Mouse (Mus musculus) limb, embryonic 14.5 days (tissue): ENCODE measurements around the gene Rabepk. TPM values are rescaled to one million over a fixed set of nuclear protein-coding genes. Genes with fewer than 3 reads are reported as not detected.
"Not testable (repeated sequence)": the region's sequence is repeated elsewhere in the genome, so short reads cannot be mapped to it uniquely, and the experiment has no call there.

Experiments used
- ATAC-seq: fragments of 200-750 bp; cut with Nextera tagmentation; 2 replicates; pipeline ENCODE4 v1.8.0; 2017; ENCODE audit warnings: low read depth, moderate number of reproducible peaks, moderate TSS enrichment; ENCODE audit not compliant: low FRiP score
- DNase-seq: peaks from one replicate; pipeline ENCODE4 v3.0.0-alpha.2; 2015; ENCODE audit warnings: low spot score
- H3K27ac ChIP-seq: fragments of 300-500 bp; sonication (generic); replicated peaks from 2 replicates; pipeline ENCODE4 v1.5.1; 2014; ENCODE audit warnings: low read depth, mild to moderate bottlenecking, low read length, moderate library complexity, mixed read lengths
- H3K27me3 ChIP-seq: fragments of 300-500 bp; sonication (generic); 2 replicates; pipeline ENCODE4 v1.6.1; 2014; ENCODE audit warnings: low read length, mixed read lengths; ENCODE audit not compliant: control insufficient read depth, insufficient read depth
- H3K36me3 ChIP-seq: fragments of 300-500 bp; sonication (generic); 2 replicates; pipeline ENCODE4 v1.6.1; 2014; ENCODE audit warnings: mild to moderate bottlenecking, low read length, moderate library complexity, mixed read lengths; ENCODE audit not compliant: control insufficient read depth, insufficient read depth
- H3K4me1 ChIP-seq: fragments of 300-500 bp; sonication (generic); 2 replicates; pipeline ENCODE4 v1.6.1; 2014; ENCODE audit warnings: antibody characterized with exemption, low read length, mixed read lengths; ENCODE audit not compliant: control insufficient read depth, insufficient read depth
- H3K4me2 ChIP-seq: fragments of 300-500 bp; sonication (generic); replicated peaks from 2 replicates; pipeline ENCODE4 v1.6.1; 2014; ENCODE audit warnings: low read depth, mild to moderate bottlenecking, low read length, moderate library complexity; ENCODE audit not compliant: severe bottlenecking
- H3K4me3 ChIP-seq: fragments of 300-500 bp; sonication (generic); replicated peaks from 2 replicates; pipeline ENCODE4 v1.5.1; 2014; ENCODE audit warnings: low read length
- H3K9ac ChIP-seq: fragments of 300-500 bp; sonication (generic); 2 replicates; pipeline ENCODE4 v1.6.1; 2014; ENCODE audit warnings: mild to moderate bottlenecking, low read depth, low read length, moderate library complexity; ENCODE audit not compliant: severe bottlenecking
- H3K9me3 ChIP-seq: fragments of 300-500 bp; sonication (generic); 2 replicates; pipeline ENCODE4 v1.6.1; 2016; ENCODE audit warnings: low read length; ENCODE audit not compliant: control insufficient read depth
- POLR2A ChIP-seq: fragments of 200-500 bp; IDR thresholded peaks from 2 replicates; pipeline ENCODE4 v1.8.0; 2012; ENCODE audit warnings: inconsistent platforms, mild to moderate bottlenecking, moderate library complexity, borderline replicate concordance; ENCODE audit not compliant: insufficient read depth, insufficient read length; ENCODE audit errors: extremely low read depth
- WGBS: fragments of 180-500 bp; shearing (Covaris S2); extraction: QIAGEN DNeasy Blood & Tissue Kit; methylation state at CpG from one replicate; pipeline ENCODE4 v1.1.7; 2014; 5-methylcytosine and 5-hydroxymethylcytosine counted together
- polyA plus RNA-seq, 2 experiments: library from polyadenylated mRNA; depleted of rRNA in 1 of 2; stranded (reverse) in 1 of 2; unstranded in 1 of 2; fragments of >200 nt; fragmentation: Nextera tagmentation in 1 of 2; extraction: Ambion mirVana in 1 of 2; gene quantifications; 2 replicates each; pipeline versions ENCODE4 v1.2.1 to v1.2.3; 2012 to 2014

Gene Rabepk
- polyA plus RNA-seq, 2 experiments, result 30.1 to 42.8 TPM

GRCm38 (mm10) chr2:34835669-34836068, 36.0 kb upstream of the Rabepk start:
- Histone ChIP-seq H3K4me3 (no peak overlapping the region), H3K9me3 (no peaks in the 10 kb centered on the region), H3K27me3 (no peaks in the 10 kb centered on the region), H3K9ac (no peak overlapping the region), H3K4me1 (no peaks in the 10 kb centered on the region), H3K4me2 (no peak overlapping the region), H3K36me3 (no peaks in the 10 kb centered on the region), H3K27ac (no peak overlapping the region)
- DNase-seq, result no peak
- 75% methylated on average over 3 of the region's 3 CpGs for WGBS
- no peak for TF ChIP-seq POLR2A
- no peak for ATAC-seq

- Histone ChIP-seq H3K4me2 (no peak overlapping the region), H3K36me3 (no peaks in the 10 kb centered on the region), H3K27me3 (no peaks in the 10 kb centered on the region), H3K27ac (no peak overlapping the region), H3K4me3 (no peak overlapping the region), H3K9me3 (no peaks in the 10 kb centered on the region; the same call in 1 of the 2 replicates), H3K4me1 (no peaks in the 10 kb centered on the region), H3K9ac (no peak overlapping the region)
- DNase-seq (no peak), ATAC-seq (no peak)
- TF ChIP-seq POLR2A, result no peak
- WGBS, result 89% methylated on average over 17 of the region's 17 CpGs
Observed at GRCm38 (mm10) chr2:34833624-34834023, 33.9 kb upstream of the Rabepk start.

- H3K27ac ChIP-seq, H3K4me3 ChIP-seq, H3K9ac ChIP-seq, H3K27me3 ChIP-seq, ATAC-seq, H3K4me2 ChIP-seq, H3K4me1 ChIP-seq, H3K36me3 ChIP-seq, DNase-seq, H3K9me3 ChIP-seq: not testable (repeated sequence)
- 67% methylated on average over 11 of the region's 11 CpGs for WGBS
Observed at GRCm38 (mm10) chr2:34832766-34833457, 33.2 kb upstream of the Rabepk start, which contains the start of gene Gm34653. Gene Gm34653 (plus strand): TSS chr2:34833007.

GRCm38 (mm10) chr2:34830066-34830465, 30.4 kb upstream of the Rabepk start:
- not testable (repeated sequence) for H3K4me1 ChIP-seq, H3K9me3 ChIP-seq, H3K27me3 ChIP-seq, H3K4me3 ChIP-seq, H3K36me3 ChIP-seq, H3K27ac ChIP-seq, DNase-seq, H3K9ac ChIP-seq, H3K4me2 ChIP-seq, ATAC-seq
- 95% methylated on average over 16 of the region's 17 CpGs for WGBS

- DNase-seq (no peak), ATAC-seq (no peak)
- H3K4me1 ChIP-seq, result peaks cover 9% of the 10 kb centered on the region
- no peak for TF ChIP-seq POLR2A
- no peaks in the 10 kb centered on the region for H3K36me3 ChIP-seq
- no peaks in the 10 kb centered on the region for H3K27me3 ChIP-seq
- H3K4me2 ChIP-seq, result no peak overlapping the region
- 85% methylated on average over 1 of the region's 1 CpGs for whole genome bisulfite sequencing
- no peak overlapping the region for H3K27ac ChIP-seq
- H3K9ac ChIP-seq, result no peak overlapping the region
- H3K4me3 ChIP-seq, result no peak overlapping the region
- no peaks in the 10 kb centered on the region; the same call in 1 of the 2 replicates for H3K9me3 ChIP-seq
Observed at GRCm38 (mm10) chr2:34828026-34828425, 28.3 kb upstream of the Rabepk start.

GRCm38 (mm10) chr2:34827591-34827990, 27.9 kb upstream of the Rabepk start:
- no peak overlapping the region for H3K4me3 ChIP-seq
- WGBS, result 88% methylated on average over 4 of the region's 4 CpGs
- no peak overlapping the region for H3K4me2 ChIP-seq
- DNase-seq, result no peak
- peaks cover 9% of the 10 kb centered on the region for H3K4me1 ChIP-seq
- no peak overlapping the region for H3K9ac ChIP-seq
- no peaks in the 10 kb centered on the region for H3K27me3 ChIP-seq
- no peak for TF ChIP-seq POLR2A
- no peak overlapping the region for H3K27ac ChIP-seq
- no peak for ATAC-seq
- H3K36me3 ChIP-seq, result 0 out of 2 replicates have a peak, but pooled peaks cover 2% of the 10 kb centered on the region
- no peaks in the 10 kb centered on the region; the same call in 1 of the 2 replicates for H3K9me3 ChIP-seq
